Mouse (Mus musculus): ENCODE data around the gene Fkbpl. TPM values are rescaled to one million over a fixed set of nuclear protein-coding genes. Genes with fewer than 3 reads are reported as not detected.

The Fkbpl gene
- polyA plus RNA-seq, 1 experiment from 2014 or later, result 22.5 TPM

DNA sequence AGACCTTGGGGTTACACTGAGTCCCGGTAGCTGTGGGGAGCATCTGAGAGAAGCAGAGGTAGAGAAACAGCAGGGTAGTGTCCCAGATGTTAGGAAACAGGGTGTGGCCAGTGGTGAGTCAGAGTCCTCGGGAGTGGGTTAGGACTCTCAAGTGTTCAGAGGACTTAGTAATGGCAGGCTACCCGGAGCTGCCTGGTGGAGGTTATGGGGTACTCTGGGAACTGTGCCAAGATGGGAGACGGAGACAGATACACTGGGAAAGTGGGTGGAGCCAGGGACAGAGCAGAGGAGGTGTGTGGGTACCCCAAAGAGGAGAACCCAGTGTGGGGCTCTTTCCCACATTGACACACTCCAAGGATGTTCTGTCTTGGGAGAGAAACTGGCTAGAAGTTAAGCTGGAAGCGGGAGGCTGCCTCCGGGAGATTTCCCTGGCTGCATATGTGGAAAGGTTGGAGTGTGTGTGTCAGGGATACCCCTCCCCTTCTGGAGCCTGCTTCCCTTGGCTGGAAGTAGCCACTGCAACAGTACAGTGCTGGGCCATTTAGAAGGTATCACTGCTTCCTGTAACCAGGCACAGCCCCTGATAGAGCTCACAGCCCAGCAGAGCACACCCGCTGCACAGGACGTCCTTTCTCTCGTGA is 39.8 kb downstream of the Fkbpl start:
- ATAC-seq, result no peak
- no peak for DNase-seq (ENCODE audit: low read depth, low spot score)
- no peaks in the 10 kb centered on the region for H3K27me3 ChIP-seq
- no peak for TF ChIP-seq CTCF (IDR thresholded peaks at IDR 0.05)
- CTCF ChIA-PET, result no interaction called here
- in situ Hi-C loops (cut with MboI; ENCODE audit: low pct_unique_long_range_greater_than_20kb), result no loop called here
- POLR2A ChIA-PET, result interaction anchor here (0.6 to 1.4 kb wide), 3 partner anchors 29 to 283 kb away, joined by 3 read pairs; no protein-coding TSS in a partner anchor

DNA sequence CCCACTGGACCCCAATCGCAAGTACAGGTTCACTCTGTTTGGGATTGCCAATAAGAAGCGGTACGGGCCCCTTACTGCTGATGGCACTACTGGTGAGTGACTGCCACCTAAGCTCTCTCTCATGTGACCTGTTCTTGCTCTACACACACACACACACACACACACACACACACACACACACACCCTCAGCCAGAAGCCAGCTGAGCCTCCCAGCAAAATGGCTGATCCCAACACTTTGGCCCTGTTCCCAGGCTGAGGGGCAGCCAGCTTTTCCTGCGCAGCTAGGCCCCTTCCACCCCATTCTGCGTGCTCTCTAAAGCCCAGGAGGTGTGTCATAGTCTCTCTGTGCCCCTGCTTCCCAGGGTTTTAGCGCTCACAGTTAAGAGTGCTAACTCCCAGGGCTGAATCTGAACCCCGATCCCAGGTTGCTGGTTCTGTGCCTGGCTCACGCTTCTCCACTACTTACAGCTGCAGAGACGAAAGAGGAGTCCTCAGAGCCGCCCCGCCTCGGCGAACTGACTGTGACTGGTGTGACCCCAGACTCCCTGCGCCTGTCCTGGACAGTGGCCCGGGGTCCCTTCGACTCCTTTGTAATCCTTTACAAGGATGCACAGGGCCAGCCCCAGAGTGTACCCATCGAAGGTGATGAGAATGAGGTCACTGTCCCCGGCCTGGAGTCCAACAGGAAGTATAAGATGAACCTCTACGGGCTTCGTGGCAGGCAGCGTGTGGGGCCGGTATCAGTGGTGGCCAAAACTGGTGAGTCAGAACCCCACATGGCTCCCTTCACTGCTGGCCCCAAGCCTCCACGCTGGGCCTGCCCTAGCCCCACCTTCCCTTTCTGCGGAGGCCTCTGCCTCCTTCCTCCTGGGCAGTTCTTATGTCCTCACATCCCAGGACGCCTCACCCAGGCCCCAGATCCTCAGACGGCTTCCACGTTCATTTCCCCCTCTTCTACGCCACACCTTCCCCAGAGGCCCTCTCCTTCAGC is 40.9 kb downstream of the Fkbpl start:
- ChIA-PET POLR2A (interaction anchor here (0.6 to 1.4 kb wide), 3 partner anchors 30 to 282 kb away, joined by 3 read pairs; no protein-coding TSS in a partner anchor), CTCF (no interaction called here)
- in situ Hi-C loops (cut with MboI; ENCODE audit: low pct_unique_long_range_greater_than_20kb), result no loop called here
- DNase-seq (ENCODE audit: low read depth, low spot score) (no peak), ATAC-seq (peak; percentile 42)
- no peaks in the 10 kb centered on the region for H3K27me3 ChIP-seq
- no peak for TF ChIP-seq CTCF (IDR thresholded peaks at IDR 0.05)

DNA sequence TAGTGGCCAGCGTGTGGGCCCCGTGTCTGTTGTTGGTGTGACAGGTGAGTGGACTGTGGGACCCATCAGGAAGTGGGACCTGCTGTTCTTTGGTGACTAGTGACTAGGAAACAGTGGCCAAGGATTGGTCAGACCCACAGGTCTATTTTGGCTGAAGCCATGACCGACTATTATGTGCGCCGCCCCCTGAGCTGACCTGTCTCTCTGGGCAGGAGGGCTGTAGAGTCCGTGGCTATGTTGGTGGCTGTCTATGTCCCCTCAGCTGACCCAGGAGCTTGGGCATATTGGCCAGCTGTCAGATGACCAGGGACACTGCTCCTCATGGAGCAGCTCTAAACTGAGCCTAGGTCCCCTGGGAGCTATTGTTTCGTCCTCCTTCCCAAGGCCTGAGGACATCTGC is 44.3 kb downstream of the Fkbpl start:
- no peak for TF ChIP-seq CTCF (IDR thresholded peaks at IDR 0.05)
- CTCF ChIA-PET, result no interaction called here
- in situ Hi-C loops (cut with MboI; ENCODE audit: low pct_unique_long_range_greater_than_20kb), result no loop called here

DNA sequence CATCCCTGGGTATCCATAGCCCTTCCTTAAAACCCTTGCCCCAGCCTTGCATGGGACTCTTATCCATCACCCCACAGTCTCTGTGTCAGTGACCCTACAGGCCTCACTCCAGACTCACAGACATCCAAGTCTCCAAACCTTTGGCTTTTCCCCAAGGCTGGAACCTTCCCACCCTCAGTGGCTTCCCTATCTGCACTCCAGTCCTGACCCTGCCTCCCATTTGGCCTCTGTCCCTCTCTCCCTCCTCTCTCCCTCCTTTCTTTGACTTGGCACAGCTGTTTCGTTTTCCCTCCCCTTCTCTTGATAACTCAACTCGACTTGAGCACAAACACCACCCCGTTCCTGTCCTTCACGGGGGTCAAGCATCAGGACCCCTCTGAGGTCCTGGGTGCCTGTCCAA is 45.9 kb downstream of the Fkbpl start:
- POLR2A ChIA-PET, result no interaction called here
- H3K27me3 ChIP-seq, result no peaks in the 10 kb centered on the region
- DNase-seq (ENCODE audit: low read depth, low spot score) (no peak), ATAC-seq (no peak)
- TF ChIP-seq CTCF (IDR thresholded peaks at IDR 0.05), result no peak
- in situ Hi-C loops (cut with MboI; ENCODE audit: low pct_unique_long_range_greater_than_20kb), result no loop called here
- CTCF ChIA-PET, result no interaction called here

More for the DNA sequence above, 44.3 kb downstream of the Fkbpl start:
- DNase-seq (ENCODE audit: low read depth, low spot score) (no peak), ATAC-seq (no peak)
- POLR2A ChIA-PET, result no interaction called here
- H3K27me3 ChIP-seq, result no peaks in the 10 kb centered on the region

DNA sequence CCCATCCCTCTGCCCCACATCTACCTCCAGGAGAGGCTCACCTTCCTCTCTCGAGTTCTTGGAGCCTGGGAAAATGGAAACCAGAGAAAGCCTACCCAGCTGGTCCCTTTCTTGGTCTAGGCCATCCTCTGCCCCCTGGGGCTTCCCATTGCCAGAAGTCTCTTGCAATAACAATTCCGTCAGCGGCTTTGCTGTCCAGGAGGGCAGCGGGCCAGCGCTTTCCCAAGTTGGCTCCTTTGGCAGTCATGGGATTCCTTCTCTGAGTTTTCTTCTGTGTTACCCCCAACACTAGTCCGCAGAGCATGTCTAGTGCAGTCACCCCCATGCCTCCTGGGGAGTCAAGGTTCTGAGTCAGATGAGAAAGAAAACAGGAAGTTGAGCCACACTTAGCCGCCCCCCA is 48.3 kb downstream of the Fkbpl start:
- POLR2A ChIA-PET, result no interaction called here
- no peak for ATAC-seq
- in situ Hi-C loops (cut with MboI; ENCODE audit: low pct_unique_long_range_greater_than_20kb), result no loop called here

More for the DNA sequence above, 48.3 kb downstream of the Fkbpl start:
- peak; percentile 34 for DNase-seq (ENCODE audit: low read depth, low spot score)
- TF ChIP-seq CTCF (IDR thresholded peaks at IDR 0.05), result no peak
- no peaks in the 10 kb centered on the region for H3K27me3 ChIP-seq
- CTCF ChIA-PET, result no interaction called here

Other genes with a start within 250 kb of the Fkbpl start
- gene BC051142, start 245.9 kb upstream of the Fkbpl start, polyA plus RNA-seq (2021), result not detected
- gene Btnl4, start 167.4 kb upstream of the Fkbpl start, polyA plus RNA-seq (2021), result not detected
- gene Btnl6, start 127.4 kb upstream of the Fkbpl start, polyA plus RNA-seq (2021), result not detected
- gene Notch4, start 80.5 kb upstream of the Fkbpl start, polyA plus RNA-seq (2021), result 0.87 TPM
- 0.35 TPM for gene Gpsm3, start 55.0 kb upstream of the Fkbpl start, polyA plus RNA-seq (2021)
- gene Pbx2, start 53.5 kb upstream of the Fkbpl start, polyA plus RNA-seq (2021), result 59.7 TPM
- gene Ager, start 46.9 kb upstream of the Fkbpl start, polyA plus RNA-seq (2021), result 1.2 TPM
- gene Rnf5, start 41.1 kb upstream of the Fkbpl start, polyA plus RNA-seq (2021), result 69.1 TPM
- 128 TPM for gene Agpat1, start 40.5 kb upstream of the Fkbpl start, polyA plus RNA-seq (2021)
- gene Egfl8, start 28.8 kb upstream of the Fkbpl start, polyA plus RNA-seq (2021), result 2.5 TPM
- gene Ppt2, start 16.3 kb upstream of the Fkbpl start, polyA plus RNA-seq (2021), result 108 TPM
- gene Prrt1, start 15.2 kb upstream of the Fkbpl start, polyA plus RNA-seq (2021), result 6.7 TPM
- gene Atf6b, start 2.4 kb downstream of the Fkbpl start, polyA plus RNA-seq (2021), result 88.4 TPM
- gene Tnxb, start 25.8 kb downstream of the Fkbpl start, polyA plus RNA-seq (2021), result 0.50 TPM
- 1.1 TPM for gene C4b, start 99.1 kb downstream of the Fkbpl start, polyA plus RNA-seq (2021)
- not detected for gene Cyp21a1, start 159.8 kb downstream of the Fkbpl start, polyA plus RNA-seq (2021)
- gene Stk19, start 192.2 kb downstream of the Fkbpl start, polyA plus RNA-seq (2021), result 50.8 TPM
- 34.4 TPM for gene Dxo, start 192.3 kb downstream of the Fkbpl start, polyA plus RNA-seq (2021)
- 69.3 TPM for gene Skiv2l, start 205.4 kb downstream of the Fkbpl start, polyA plus RNA-seq (2021)
- gene Nelfe, start 205.6 kb downstream of the Fkbpl start, polyA plus RNA-seq (2021), result 73.2 TPM
- 3.1 TPM for gene Cfb, start 217.8 kb downstream of the Fkbpl start, polyA plus RNA-seq (2021)
- 33.5 TPM for gene Zbtb12, start 234.7 kb downstream of the Fkbpl start, polyA plus RNA-seq (2021)
- not detected for gene Gm20547, start 237.3 kb downstream of the Fkbpl start, polyA plus RNA-seq (2021)